Mouse (Mus musculus): ENCODE results near the gene Catsper2.

Gene Catsper2

GRCm38 (mm10) chr2:121413387-121414042 is at the start of gene Catsper2, which contains the start of gene Pdia3:
TSS of gene Catsper2 (minus strand) at chr2:121413792.
TSS of gene Pdia3 (plus strand) at chr2:121413775.
- DNase-seq (ENCODE audit: low read depth in 1 of 2, low spot score in 2 of 2), result peak; percentile 83 to 89

- no peak for DNase-seq (ENCODE audit: low read depth in 1 of 2, low spot score in 2 of 2)
Measured at GRCm38 (mm10) chr2:121460071-121460470, 46.5 kb upstream of the Catsper2 start.

- DNase-seq (ENCODE audit: low read depth in 1 of 2, low spot score in 2 of 2), result peak; percentile 62 to 71
Measured at GRCm38 (mm10) chr2:121456692-121457642, 43.4 kb upstream of the Catsper2 start, which contains the start of gene Serinc4. TSS of gene Serinc4 (minus strand) at chr2:121456781.

GRCm38 (mm10) chr2:121455534-121455933 is 41.9 kb upstream of the Catsper2 start:
- DNase-seq (ENCODE audit: low read depth in 1 of 2, low spot score in 2 of 2), result no peak

- no peak for DNase-seq (ENCODE audit: low read depth in 1 of 2, low spot score in 2 of 2)
Measured at GRCm38 (mm10) chr2:121453917-121454316, 40.3 kb upstream of the Catsper2 start.

GRCm38 (mm10) chr2:121452990-121453389 is 39.4 kb upstream of the Catsper2 start, which contains the start of gene Hypk:
TSS of gene Hypk (plus strand) at chr2:121453290.
- DNase-seq (ENCODE audit: low read depth in 1 of 2, low spot score in 2 of 2), result no peak

- DNase-seq (ENCODE audit: low read depth in 1 of 2, low spot score in 2 of 2), result no peak
Measured at GRCm38 (mm10) chr2:121452361-121452760, 38.8 kb upstream of the Catsper2 start.

- no peak for DNase-seq (ENCODE audit: low read depth in 1 of 2, low spot score in 2 of 2)
Measured at GRCm38 (mm10) chr2:121450093-121450492, 36.5 kb upstream of the Catsper2 start.

GRCm38 (mm10) chr2:121449545-121450011 is 36.0 kb upstream of the Catsper2 start:
- DNase-seq (ENCODE audit: low read depth in 1 of 2, low spot score in 2 of 2), result no peak

- peak; percentile 99 to 100 for DNase-seq (ENCODE audit: low read depth in 1 of 2, low spot score in 2 of 2)
Measured at GRCm38 (mm10) chr2:121448739-121449535, 35.3 kb upstream of the Catsper2 start, which contains the start of gene Serf2. TSS of gene Serf2 (plus strand) at chr2:121449195.

- DNase-seq (ENCODE audit: low read depth in 1 of 2, low spot score in 2 of 2), result no peak
Measured at GRCm38 (mm10) chr2:121448136-121448535, 34.5 kb upstream of the Catsper2 start.

- no peak for DNase-seq (ENCODE audit: low read depth in 1 of 2, low spot score in 2 of 2)
Measured at GRCm38 (mm10) chr2:121447006-121447405, 33.4 kb upstream of the Catsper2 start.

- DNase-seq (ENCODE audit: low read depth in 1 of 2, low spot score in 2 of 2), result no peak
Measured at GRCm38 (mm10) chr2:121446506-121446905, 32.9 kb upstream of the Catsper2 start.

- DNase-seq (ENCODE audit: low read depth in 1 of 2, low spot score in 2 of 2), result no peak
Measured at GRCm38 (mm10) chr2:121445117-121445516, 31.5 kb upstream of the Catsper2 start.

GRCm38 (mm10) chr2:121444178-121444577 is 30.6 kb upstream of the Catsper2 start, which contains the start of gene Ell3:
TSS of gene Ell3 (minus strand) at chr2:121444278.
- no peak for DNase-seq (ENCODE audit: low read depth in 1 of 2, low spot score in 2 of 2)

GRCm38 (mm10) chr2:121443068-121443349 is 29.4 kb upstream of the Catsper2 start:
- no peak for DNase-seq (ENCODE audit: low read depth in 1 of 2, low spot score in 2 of 2)

- DNase-seq (ENCODE audit: low read depth in 1 of 2, low spot score in 2 of 2), result peak in 1 of 2 experiments; percentile 12
Measured at GRCm38 (mm10) chr2:121442259-121443067, 28.9 kb upstream of the Catsper2 start.

- DNase-seq (ENCODE audit: low read depth in 1 of 2, low spot score in 2 of 2), result no peak
Measured at GRCm38 (mm10) chr2:121441800-121442199, 28.2 kb upstream of the Catsper2 start.

GRCm38 (mm10) chr2:121440834-121441605 is 27.4 kb upstream of the Catsper2 start:
- DNase-seq (ENCODE audit: low read depth in 1 of 2, low spot score in 2 of 2), result no peak
